Mouse (Mus musculus): ENCODE results near the gene Slc38a6. TPM values are rescaled to one million over a fixed set of nuclear protein-coding genes. Genes with fewer than 3 reads are reported as not detected.

Slc38a6 gene
- polyA plus RNA-seq, 1 experiment from 2014 or later, result 8.0 TPM

DNA sequence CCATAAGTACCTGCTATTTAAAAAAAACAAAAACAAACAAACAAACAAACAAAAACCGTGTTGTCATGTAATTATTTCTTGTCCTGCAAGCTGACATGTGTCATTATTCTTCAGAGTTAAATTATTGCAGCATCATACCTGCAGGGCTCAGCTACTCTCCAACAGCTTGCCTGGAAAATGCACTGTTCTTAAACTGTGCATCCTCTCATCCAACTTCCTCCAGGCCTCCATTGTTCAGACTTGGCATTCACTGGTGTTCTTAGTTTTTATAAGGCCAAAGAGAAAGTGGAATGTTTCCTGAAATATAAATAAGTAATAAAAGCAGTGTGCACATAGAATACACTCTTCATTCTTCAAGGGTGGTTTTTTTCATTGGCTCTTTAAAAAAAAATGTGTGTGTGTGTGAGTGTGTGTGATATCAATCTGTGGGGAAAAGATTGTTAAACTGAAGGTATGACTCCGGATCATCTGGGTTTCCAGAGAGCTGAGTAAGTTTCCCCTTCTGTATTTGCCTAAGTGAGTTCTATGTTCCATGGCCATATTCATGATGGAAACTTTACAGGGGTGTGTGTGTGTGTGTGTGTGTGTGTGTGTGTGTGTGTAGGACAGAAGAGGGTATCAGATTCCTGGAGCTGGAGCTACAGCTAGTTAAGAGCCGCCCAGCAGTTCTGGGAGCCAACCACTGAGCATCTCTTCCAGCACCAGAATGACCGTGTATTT, 42.0 kb downstream of the Slc38a6 start:
- Histone ChIP-seq H3K9ac (ENCODE audit: low read length) (no peak overlapping the region), H3K27ac (ENCODE audit: low read depth, low read length) (no peak overlapping the region), H3K36me3 (ENCODE audit: control insufficient read depth, insufficient read depth, low read length) (no peaks in the 10 kb centered on the region), H3K4me2 (no peak overlapping the region), H3K9me3 (ENCODE audit: control insufficient read depth, low read length) (no peaks in the 10 kb centered on the region), H3K4me1 (ENCODE audit: control insufficient read depth, insufficient read depth, low read length) (no peaks in the 10 kb centered on the region), H3K4me3 (ENCODE audit: low read depth, low read length) (no peak overlapping the region), H3K27me3 (ENCODE audit: control insufficient read depth, insufficient read depth, low read length) (no peaks in the 10 kb centered on the region)
- WGBS, result 89% methylated on average over 4 of the region's 4 CpGs
- ATAC-seq (ENCODE audit: low FRiP score) (no peak), DNase-seq (ENCODE audit: low spot score, missing footprints) (no peak)

DNA sequence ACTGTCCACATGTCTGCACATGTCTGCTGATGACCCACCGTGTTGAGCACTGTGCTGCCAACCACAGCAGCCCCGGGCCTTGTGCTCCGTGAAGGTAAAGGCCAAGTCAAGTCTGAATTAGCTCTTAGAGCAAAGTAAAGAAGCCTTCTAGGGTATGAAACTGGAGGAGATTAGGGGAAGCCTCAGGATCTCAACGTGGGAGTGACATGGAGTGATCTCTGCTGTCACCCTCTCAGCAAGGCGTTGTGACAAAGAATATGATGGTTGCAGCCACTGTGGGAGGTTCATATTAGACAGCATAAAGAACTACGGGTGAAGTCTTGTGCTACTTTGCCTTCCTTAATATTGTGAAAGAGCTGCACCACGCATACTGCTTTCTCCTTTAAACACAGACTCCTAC, 43.7 kb downstream of the Slc38a6 start:
- WGBS, result 81% methylated on average over 7 of the region's 7 CpGs
- no peak overlapping the region for H3K9ac ChIP-seq (ENCODE audit: low read length)
- no peaks in the 10 kb centered on the region for H3K9me3 ChIP-seq (ENCODE audit: control insufficient read depth, low read length)
- H3K27me3 ChIP-seq (ENCODE audit: control insufficient read depth, insufficient read depth, low read length), result no peaks in the 10 kb centered on the region
- no peak for DNase-seq (ENCODE audit: low spot score, missing footprints)
- no peak overlapping the region for H3K27ac ChIP-seq (ENCODE audit: low read depth, low read length)
- no peak overlapping the region for H3K4me2 ChIP-seq
- no peaks in the 10 kb centered on the region for H3K36me3 ChIP-seq (ENCODE audit: control insufficient read depth, insufficient read depth, low read length)
- H3K4me1 ChIP-seq (ENCODE audit: control insufficient read depth, insufficient read depth, low read length), result no peaks in the 10 kb centered on the region
- no peak overlapping the region for H3K4me3 ChIP-seq (ENCODE audit: low read depth, low read length)
- ATAC-seq (ENCODE audit: low FRiP score), result no peak

DNA sequence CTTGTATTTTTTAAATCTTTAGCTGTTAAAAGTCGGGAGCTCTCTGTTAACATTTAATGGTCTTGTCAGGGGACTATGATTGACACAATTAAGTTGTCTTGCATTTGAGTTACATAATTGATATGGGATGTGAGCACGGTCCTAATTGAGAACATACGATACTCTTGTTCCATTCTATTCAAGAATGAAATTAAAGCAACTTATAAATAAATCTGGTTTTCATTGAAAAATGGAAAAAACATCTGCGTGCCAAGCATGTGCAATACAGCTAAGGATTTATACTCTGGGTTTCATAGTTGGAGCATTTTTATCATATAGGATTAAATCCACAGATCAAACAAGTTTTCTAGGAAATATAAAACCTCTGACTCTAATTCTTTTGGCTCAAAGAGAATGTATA, 46.1 kb downstream of the Slc38a6 start:
- Histone ChIP-seq H3K36me3 (ENCODE audit: control insufficient read depth, insufficient read depth, low read length) (no peaks in the 10 kb centered on the region), H3K27ac (ENCODE audit: low read depth, low read length) (no peak overlapping the region), H3K4me2 (no peak overlapping the region), H3K9me3 (ENCODE audit: control insufficient read depth, low read length) (no peaks in the 10 kb centered on the region), H3K9ac (ENCODE audit: low read length) (no peak overlapping the region), H3K4me3 (ENCODE audit: low read depth, low read length) (no peak overlapping the region), H3K4me1 (ENCODE audit: control insufficient read depth, insufficient read depth, low read length) (no peaks in the 10 kb centered on the region), H3K27me3 (ENCODE audit: control insufficient read depth, insufficient read depth, low read length) (no peaks in the 10 kb centered on the region)
- 82% methylated on average over 4 of the region's 4 CpGs for WGBS
- no peak for DNase-seq (ENCODE audit: low spot score, missing footprints)
- no peak for ATAC-seq (ENCODE audit: low FRiP score)

DNA sequence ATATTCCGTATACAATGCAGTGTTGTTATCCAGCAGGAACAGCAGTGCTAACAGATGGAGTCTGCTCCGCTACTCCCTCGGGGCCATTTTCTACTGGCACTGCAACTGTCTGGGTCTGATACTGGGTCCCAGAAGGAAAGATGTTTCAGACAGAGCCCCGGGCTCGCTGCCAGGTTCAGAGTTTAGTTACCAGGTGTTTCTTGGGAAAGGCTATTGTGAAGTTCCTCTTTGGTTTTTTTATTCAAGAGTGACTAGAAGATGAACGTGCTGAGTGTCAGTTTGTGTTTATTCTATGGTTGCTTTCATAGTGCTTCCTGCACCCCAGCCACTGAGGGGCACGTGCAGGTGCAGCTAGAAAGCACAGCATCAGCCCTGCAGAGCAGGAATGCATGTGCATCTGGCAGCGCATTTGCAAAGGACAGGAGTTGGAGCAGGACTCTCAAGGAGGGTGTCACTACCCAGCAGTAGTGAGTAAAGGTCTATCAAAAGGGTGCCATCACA, 47.5 kb downstream of the Slc38a6 start:
- H3K27ac ChIP-seq (ENCODE audit: low read depth, low read length), result no peak overlapping the region
- DNase-seq (ENCODE audit: low spot score, missing footprints) (no peak), ATAC-seq (ENCODE audit: low FRiP score) (no peak)
- no peaks in the 10 kb centered on the region for H3K4me1 ChIP-seq (ENCODE audit: control insufficient read depth, insufficient read depth, low read length)
- no peak overlapping the region for H3K4me2 ChIP-seq
- no peaks in the 10 kb centered on the region for H3K9me3 ChIP-seq (ENCODE audit: control insufficient read depth, low read length)
- H3K4me3 ChIP-seq (ENCODE audit: low read depth, low read length), result no peak overlapping the region
- H3K27me3 ChIP-seq (ENCODE audit: control insufficient read depth, insufficient read depth, low read length), result no peaks in the 10 kb centered on the region; the same call in 1 of the 2 replicates
- no peaks in the 10 kb centered on the region for H3K36me3 ChIP-seq (ENCODE audit: control insufficient read depth, insufficient read depth, low read length)
- WGBS, result 79% methylated on average over 8 of the region's 8 CpGs
- H3K9ac ChIP-seq (ENCODE audit: low read length), result no peak overlapping the region

DNA sequence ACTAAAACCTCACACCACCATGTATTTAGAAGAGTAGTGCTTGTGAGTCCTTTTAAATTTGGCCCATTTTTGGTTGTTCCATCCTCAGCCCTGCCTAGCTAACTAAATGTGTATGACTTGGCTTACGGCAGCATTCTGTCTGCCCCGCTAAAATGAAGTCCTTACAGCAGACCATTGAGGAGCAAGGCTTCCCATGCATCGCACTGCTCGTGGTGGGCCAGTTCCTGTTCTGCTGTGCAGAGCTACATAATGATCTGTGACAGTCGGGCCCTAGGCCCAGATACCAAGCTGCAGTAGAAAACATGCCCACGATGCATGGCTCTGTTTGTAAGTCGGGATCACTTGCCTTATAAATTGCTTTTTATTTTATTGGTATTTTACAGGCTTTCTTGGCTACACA, 50.5 kb downstream of the Slc38a6 start:
- Histone ChIP-seq H3K9ac (ENCODE audit: low read length) (no peak overlapping the region), H3K4me1 (ENCODE audit: control insufficient read depth, insufficient read depth, low read length) (peaks cover 7% of the 10 kb centered on the region)
- 90% methylated on average over 7 of the region's 7 CpGs for WGBS

DNA sequence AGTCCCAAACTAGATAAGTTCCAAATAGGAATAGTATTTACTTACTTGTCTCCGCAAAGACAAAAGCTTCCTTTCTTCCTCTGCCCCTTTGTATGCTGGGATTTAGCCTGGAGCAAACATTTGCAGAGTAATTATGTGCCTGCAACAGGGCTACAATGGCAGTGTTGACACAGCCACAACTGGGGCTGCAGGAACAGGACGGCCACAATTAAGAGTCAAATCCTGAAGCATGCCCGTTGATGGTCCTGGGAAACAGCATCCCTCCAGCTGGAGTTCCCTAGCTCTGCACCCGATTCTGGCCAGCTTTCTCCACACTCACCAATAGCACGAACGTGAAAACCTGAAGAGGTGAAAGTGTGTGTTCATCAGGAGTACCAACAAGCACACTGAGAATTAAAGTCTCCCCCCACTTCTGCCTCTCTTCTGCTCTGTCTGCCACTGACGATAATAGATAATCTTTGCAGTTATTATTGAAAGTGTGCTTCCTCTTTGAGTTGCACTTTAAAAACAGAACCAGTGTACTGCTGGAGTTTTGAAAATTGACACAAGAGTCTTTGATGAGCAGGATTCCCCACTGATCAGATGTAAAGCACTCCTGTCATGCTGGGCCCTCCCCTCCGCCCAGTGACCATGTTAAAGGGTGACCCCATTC, 54.2 kb downstream of the Slc38a6 start:
- DNase-seq (ENCODE audit: low spot score, missing footprints), result peak; percentile 90
- H3K9me3 ChIP-seq (ENCODE audit: control insufficient read depth, low read length), result no peaks in the 10 kb centered on the region
- H3K27ac ChIP-seq (ENCODE audit: low read depth, low read length), result no peak overlapping the region
- WGBS, result 8% methylated on average over 8 of the region's 8 CpGs
- H3K4me3 ChIP-seq (ENCODE audit: low read depth, low read length), result no peak overlapping the region
- peaks cover 7% of the 10 kb centered on the region for H3K4me1 ChIP-seq (ENCODE audit: control insufficient read depth, insufficient read depth, low read length)
- ATAC-seq (ENCODE audit: low FRiP score), result peak; percentile 85
- peak overlapping the region; percentile 8; the same call in 1 of the 2 replicates for H3K4me2 ChIP-seq
- no peaks in the 10 kb centered on the region; the same call in 1 of the 2 replicates for H3K27me3 ChIP-seq (ENCODE audit: control insufficient read depth, insufficient read depth, low read length)
- no peaks in the 10 kb centered on the region for H3K36me3 ChIP-seq (ENCODE audit: control insufficient read depth, insufficient read depth, low read length)
- H3K9ac ChIP-seq (ENCODE audit: low read length), result no peak overlapping the region

More for the DNA sequence above, 50.5 kb downstream of the Slc38a6 start:
- Histone ChIP-seq H3K36me3 (ENCODE audit: control insufficient read depth, insufficient read depth, low read length) (no peaks in the 10 kb centered on the region), H3K4me3 (ENCODE audit: low read depth, low read length) (no peak overlapping the region), H3K27me3 (ENCODE audit: control insufficient read depth, insufficient read depth, low read length) (no peaks in the 10 kb centered on the region; the same call in 1 of the 2 replicates), H3K9me3 (ENCODE audit: control insufficient read depth, low read length) (no peaks in the 10 kb centered on the region), H3K4me2 (no peak overlapping the region), H3K27ac (ENCODE audit: low read depth, low read length) (no peak overlapping the region)
- ATAC-seq (ENCODE audit: low FRiP score), result no peak
- no peak for DNase-seq (ENCODE audit: low spot score, missing footprints)

DNA sequence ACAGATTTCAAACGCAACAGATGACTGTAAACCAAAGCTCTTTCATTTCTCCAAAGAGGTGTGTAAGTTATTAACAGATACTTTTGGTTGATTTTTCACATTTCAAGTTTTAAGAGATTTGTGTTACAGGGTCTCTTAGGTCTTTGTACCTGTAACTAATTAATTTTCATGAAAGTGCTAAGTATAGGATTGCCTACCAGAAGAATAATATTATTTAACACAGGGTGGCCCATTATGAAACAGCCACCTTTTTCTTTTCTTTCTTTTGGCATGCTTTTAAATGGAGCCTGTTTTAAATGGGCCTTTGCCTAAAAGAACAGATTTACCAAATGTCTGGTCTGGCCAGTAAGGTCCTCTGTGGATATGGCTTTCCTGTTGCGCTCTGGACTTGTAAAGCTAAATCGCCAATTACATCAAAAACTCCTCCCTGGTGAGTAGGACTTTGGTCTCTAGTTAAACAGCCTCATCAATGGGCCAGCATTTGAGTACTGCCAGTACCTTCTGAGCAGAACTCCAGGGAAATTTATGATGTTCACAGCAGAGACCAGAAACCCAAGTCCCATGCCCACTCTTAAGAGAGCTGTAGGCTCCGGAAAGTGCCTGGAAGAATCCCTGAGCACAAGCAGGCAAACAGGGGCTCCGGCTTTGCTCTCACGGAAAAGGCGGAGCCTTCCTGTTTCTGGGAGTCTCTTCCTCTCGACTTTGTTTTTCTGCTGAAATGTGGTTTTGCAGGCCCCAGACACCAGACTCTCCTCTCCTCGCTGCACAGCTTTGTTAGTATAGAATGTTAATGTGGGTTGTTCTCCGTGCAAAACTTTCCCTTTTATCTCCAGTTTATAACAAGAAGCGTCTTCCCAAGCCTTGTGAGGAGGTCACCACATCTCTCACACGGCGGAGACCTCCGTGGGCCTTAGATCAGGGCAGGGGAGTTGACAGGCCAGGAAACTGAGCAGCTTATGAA, 55.4 kb downstream of the Slc38a6 start:
- DNase-seq (ENCODE audit: low spot score, missing footprints), result no peak
- ATAC-seq (ENCODE audit: low FRiP score), result no peak
- no peak overlapping the region for H3K9ac ChIP-seq (ENCODE audit: low read length)
- no peaks in the 10 kb centered on the region for H3K36me3 ChIP-seq (ENCODE audit: control insufficient read depth, insufficient read depth, low read length)
- peaks cover 7% of the 10 kb centered on the region for H3K4me1 ChIP-seq (ENCODE audit: control insufficient read depth, insufficient read depth, low read length)
- 57% methylated on average over 14 of the region's 14 CpGs for WGBS
- H3K27me3 ChIP-seq (ENCODE audit: control insufficient read depth, insufficient read depth, low read length), result no peaks in the 10 kb centered on the region; the same call in 1 of the 2 replicates
- H3K9me3 ChIP-seq (ENCODE audit: control insufficient read depth, low read length), result no peaks in the 10 kb centered on the region
- no peak overlapping the region for H3K4me3 ChIP-seq (ENCODE audit: low read depth, low read length)
- no peak overlapping the region for H3K27ac ChIP-seq (ENCODE audit: low read depth, low read length)
- H3K4me2 ChIP-seq, result no peak overlapping the region

DNA sequence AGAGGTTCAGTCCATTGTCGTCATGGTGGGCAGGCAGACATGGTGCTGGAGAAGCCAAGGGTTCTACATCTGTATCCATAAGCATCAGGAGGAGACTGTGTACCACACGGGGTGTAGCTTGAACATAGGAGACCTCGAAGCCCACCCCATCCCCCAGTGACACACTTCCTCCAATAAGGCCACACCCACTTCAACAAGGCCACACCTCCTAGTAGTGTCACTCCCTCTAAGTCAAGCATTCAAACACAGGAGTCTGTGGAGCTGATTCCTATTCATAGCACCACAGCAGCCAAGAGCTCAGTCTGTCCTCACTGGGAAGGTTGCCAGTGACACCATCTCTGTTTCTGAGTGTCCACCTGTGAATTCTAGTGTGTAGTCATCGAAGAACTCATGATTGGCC, 57.7 kb downstream of the Slc38a6 start:
- WGBS, result 92% methylated on average over 4 of the region's 4 CpGs
- Histone ChIP-seq H3K4me3 (ENCODE audit: low read depth, low read length) (no peak overlapping the region), H3K27me3 (ENCODE audit: control insufficient read depth, insufficient read depth, low read length) (no peaks in the 10 kb centered on the region), H3K4me1 (ENCODE audit: control insufficient read depth, insufficient read depth, low read length) (peaks cover 7% of the 10 kb centered on the region), H3K27ac (ENCODE audit: low read depth, low read length) (no peak overlapping the region), H3K4me2 (no peak overlapping the region), H3K9ac (ENCODE audit: low read length) (no peak overlapping the region), H3K9me3 (ENCODE audit: control insufficient read depth, low read length) (no peaks in the 10 kb centered on the region), H3K36me3 (ENCODE audit: control insufficient read depth, insufficient read depth, low read length) (no peaks in the 10 kb centered on the region)
- no peak for DNase-seq (ENCODE audit: low spot score, missing footprints)
- no peak for ATAC-seq (ENCODE audit: low FRiP score)
